Mouse (Mus musculus) myocyte (in vitro differentiated cells): ENCODE measurements around the gene Zranb1.

Experiments
- CEBPB ChIP-seq: IDR thresholded peaks from 2 replicates; pipeline ENCODE4 v1.6.1; 2011; ENCODE audit warnings: mild to moderate bottlenecking, moderate library complexity; ENCODE audit not compliant: poor library complexity, insufficient read depth, severe bottlenecking
- MAX ChIP-seq: IDR thresholded peaks from one replicate; pipeline ENCODE4 v1.6.1; 2011; ENCODE audit warnings: low read depth, mild to moderate bottlenecking, control low read depth
- MYOG ChIP-seq, 3 experiments: IDR thresholded peaks; one replicate each; pipeline ENCODE4 v1.6.1; 2011; ENCODE audit warnings: control low read depth in 2 of 3, low read depth in 2 of 3, mild to moderate bottlenecking in 2 of 3; ENCODE audit not compliant: insufficient read length in 2 of 3, control insufficient read depth in 1 of 3, insufficient read depth in 1 of 3

DNA sequence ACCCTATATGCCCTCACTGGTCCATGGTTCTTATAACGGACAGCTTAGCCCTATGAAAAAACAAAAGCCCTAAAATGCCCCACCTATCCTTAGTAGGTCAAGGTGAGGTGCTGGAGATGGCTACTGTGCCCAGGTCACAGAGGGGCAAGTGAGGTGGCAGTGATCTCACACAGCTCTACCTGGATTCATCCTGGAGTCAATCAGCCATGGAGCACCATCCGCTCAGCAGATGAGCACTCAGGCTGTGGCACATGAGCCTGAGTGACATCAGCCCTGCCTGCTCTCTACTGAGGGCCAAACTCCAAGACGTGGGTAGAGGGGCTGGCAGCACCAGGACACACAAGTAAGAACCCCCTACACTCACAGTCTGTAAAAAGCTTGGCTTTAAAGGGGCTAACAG lies 70.4 kb downstream of the Zranb1 start:
- no peak for TF ChIP-seq CEBPB
- TF ChIP-seq MYOG (IDR thresholded peaks at IDR 0.05; ENCODE audit: control insufficient read depth in 1 of 3, insufficient read depth in 1 of 3, insufficient read length in 2 of 3, low read depth in 2 of 3) = no peak
- TF ChIP-seq MAX = no peak
